Mouse (Mus musculus) right cerebral cortex, postnatal 14 days (tissue): Measurements from ENCODE around the gene Olfr692.
"Not testable (repeated sequence)": the region's sequence is repeated elsewhere in the genome, so short reads cannot be mapped to it uniquely, and the experiment has no call there.

Source experiments
- DNase-seq: peaks from one replicate; pipeline ENCODE4 v3.0.0; 2022

Olfr692 gene

GRCm38 (mm10) chr7:105367930-105368329, at the start of gene Olfr692:
TSS of gene Olfr692 (plus strand) at chr7:105368230.
- no peak for DNase-seq

GRCm38 (mm10) chr7:105325302-105325701, 42.7 kb upstream of the Olfr692 start:
- DNase-seq: no peak

DNA sequence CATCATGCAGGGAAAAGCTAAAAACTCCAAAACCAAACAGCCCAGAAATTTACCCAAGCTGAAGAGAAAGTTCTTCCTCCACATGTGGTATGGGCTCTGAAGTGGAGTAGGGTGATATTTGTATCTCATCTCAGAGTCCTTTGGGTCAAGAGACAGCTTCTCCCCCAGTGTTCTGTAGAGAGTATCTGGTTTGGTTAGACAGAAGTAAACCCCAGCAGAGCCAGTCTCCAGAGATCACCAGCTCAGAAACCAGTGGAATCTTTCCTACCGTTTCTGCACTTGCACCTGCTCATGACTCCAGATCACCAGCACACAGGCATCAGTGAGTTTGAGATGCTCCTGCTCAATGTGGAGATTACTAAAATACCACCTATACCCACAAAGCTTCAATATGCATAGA, 34.0 kb upstream of the Olfr692 start, which contains the start of gene Olfr690:
Olfr690 (minus strand) TSS at position 101 of the 400 bp plus-strand sequence.
- DNase-seq: no peak

DNA sequence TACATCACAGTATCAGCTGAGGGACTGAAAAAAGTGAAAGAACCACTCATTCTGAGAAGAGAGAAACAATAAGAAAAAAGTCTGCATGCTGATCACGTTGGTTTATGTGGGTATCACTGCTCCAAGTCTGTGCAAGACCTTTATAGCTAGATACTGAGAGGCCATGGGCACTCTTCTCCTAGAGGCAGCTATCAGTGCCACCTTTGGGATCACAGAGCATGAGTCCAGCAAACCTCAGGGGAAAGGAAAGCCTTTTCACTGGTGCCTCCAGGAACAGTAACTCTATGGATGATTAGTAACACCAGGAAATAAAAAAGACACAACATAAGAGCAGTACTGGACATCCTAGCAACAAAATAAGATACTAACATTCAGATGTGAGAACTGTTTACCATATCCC, 25.9 kb upstream of the Olfr692 start, which contains the start of gene Olfr691:
Olfr691 (minus strand) TSS at position 101 of the 400 bp plus-strand sequence.
- DNase-seq: no peak

DNA sequence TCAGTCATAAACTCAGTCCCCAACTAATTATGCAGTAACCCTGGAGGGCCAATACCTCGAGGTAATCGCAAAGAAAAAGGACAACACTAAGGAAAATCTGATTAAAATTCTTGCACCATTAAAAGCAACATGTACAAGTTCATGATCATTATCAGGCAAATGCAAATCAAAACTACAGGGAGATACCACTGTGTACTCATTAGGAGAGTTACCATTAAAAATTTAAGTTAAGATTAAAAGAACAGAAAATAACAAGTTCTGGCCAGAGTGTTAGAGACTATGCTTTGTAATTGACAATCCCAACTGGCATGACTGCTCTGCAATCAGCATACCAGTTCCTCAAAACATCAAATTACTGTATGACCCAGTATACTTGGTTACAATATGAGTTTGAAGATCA, 25.3 kb upstream of the Olfr692 start:
- DNase-seq: no peak

DNA sequence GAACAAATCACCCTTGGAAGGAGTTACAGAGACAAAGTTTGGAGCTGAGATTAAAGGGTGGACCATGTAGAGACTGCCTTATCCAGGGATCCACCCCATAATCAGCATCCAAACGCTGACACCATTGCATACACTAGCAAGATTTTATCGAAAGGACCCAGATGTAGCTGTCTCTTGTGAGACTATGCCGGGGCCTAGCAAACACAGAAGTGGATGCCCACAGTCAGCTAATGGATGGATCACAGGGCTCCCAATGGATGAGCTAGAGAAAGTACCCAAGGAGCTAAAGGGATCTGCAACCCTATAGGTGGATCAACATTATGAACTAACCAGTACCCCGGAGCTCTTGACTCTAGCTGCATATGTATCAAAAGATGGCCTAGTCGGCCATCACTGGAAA, 12.0 kb upstream of the Olfr692 start:
- not testable (repeated sequence) for DNase-seq

GRCm38 (mm10) chr7:105356487-105356886, 11.5 kb upstream of the Olfr692 start:
- not testable (repeated sequence) for DNase-seq

- no peak for DNase-seq
These were observed 6.3 kb upstream of the Olfr692 start for GRCm38 (mm10) chr7:105361713-105362112.

DNA sequence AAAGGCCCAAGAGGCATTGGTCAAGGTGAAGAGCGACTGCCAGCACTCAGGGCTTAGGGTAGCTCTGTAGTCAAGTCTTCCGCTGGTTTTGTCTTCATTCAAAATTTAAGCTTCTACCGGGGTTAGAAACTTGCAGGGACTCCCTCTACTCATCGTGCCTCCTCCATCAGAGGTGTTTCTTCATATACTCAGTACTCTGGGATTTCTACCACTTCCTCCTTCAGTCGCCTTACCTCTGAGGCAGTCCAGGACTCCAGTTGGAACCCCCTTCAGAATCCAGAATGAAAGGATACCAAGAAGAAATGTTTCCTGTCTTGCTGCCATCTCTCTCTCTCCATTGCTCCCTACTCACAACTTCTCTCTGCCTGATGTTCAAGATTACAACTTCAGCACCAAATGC, 762 bp upstream of the Olfr692 start:
- DNase-seq: no peak

DNA sequence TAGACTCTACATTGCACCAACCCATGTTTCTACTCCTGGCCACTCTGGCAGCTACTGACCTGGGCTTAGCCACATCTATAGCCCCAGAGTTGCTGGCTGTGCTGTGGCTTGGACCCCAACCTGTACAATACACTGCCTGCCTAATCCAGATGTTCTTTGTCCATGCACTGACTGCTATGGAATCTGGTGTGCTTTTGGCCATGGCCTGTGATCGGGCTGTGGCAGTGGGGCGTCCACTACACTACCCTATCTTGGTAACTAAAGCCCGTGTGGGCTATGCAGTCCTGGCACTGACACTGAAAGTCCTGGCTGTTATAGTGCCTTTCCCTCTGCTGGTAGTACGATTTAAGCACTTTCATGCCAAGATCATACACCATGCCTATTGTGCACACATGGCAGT, 491 bp downstream of the Olfr692 start:
- no peak for DNase-seq

DNA sequence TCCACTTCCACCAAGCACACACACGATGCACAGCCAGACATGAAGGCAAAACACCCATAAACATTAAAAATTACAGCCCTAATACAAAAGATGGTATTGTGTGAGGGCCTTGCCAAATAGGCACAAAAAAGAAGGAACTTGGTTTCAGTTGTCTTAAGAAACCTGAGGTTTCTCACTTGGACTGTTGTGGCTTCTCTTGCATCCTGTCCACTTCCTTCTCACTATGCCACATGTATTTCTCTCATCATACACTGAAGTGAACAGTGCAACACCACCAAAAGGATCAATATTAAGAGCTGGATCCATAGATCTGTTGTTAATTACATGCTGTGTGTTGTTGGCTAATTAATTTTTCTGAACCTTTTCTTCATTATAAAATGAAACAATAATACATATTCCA, 4.9 kb downstream of the Olfr692 start:
- no peak for DNase-seq

DNA sequence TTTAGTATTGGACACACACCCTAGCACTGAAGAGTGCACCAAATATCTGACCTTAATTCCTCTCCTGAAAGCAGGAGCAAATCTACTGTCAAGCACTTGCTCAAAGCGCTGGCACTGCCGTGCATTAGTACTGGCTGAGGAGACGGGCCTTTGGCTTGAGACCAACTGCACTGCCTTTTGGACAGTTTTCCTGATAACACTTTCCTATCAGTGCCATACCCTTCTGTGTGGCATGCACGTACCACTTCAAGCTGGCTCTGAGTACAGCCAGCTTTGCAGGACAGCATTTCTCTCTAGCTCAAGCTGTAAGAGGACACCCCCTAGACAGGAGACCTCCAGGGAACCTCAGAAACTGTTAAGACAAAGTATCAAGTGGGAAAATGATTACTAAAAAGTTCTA, 5.5 kb downstream of the Olfr692 start:
- DNase-seq: no peak

DNA sequence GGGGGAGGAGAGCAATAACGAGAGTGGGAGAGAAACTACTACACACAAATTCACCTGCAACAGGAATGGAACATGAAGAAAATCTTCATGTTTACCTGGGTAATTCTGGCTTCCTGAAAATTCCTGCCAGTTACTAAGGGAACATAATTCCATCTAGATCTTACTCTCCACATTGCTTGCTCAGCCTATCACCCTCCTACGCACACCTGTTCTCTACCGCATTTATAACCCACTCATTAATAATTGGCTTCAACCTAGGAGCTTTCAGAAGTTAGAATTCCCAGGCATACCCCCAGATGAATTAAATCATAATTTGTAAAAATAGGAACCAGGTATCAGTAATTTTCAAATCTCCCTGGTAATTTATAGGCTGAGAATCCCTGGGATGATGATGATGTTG, 5.9 kb downstream of the Olfr692 start:
- no peak for DNase-seq

DNA sequence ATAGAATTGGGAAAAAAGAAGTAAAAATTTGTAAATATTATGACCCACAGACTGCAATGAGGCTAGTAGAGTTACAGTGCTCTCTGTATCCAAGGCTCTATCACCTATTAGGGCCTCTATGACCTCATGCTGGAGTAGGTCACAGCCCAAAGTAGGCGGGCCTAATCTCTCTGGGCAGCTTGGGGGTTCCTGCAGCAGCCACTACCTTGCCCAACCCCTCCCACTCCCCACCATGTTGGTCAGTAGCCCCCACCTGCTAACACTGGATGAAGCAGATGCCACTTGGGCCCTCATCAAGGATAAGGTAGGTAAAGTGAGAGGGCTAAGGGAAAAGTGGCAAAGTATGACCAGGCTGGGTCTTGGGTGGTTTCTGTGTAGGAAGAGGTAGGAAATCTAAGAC, 6.8 kb downstream of the Olfr692 start, which contains the start of gene Gm5901:
Gm5901 (plus strand) TSS at position 173 of the 400 bp plus-strand sequence.
- DNase-seq: no peak

- DNase-seq: no peak
These were observed 12.3 kb downstream of the Olfr692 start for GRCm38 (mm10) chr7:105380329-105380728.

DNA sequence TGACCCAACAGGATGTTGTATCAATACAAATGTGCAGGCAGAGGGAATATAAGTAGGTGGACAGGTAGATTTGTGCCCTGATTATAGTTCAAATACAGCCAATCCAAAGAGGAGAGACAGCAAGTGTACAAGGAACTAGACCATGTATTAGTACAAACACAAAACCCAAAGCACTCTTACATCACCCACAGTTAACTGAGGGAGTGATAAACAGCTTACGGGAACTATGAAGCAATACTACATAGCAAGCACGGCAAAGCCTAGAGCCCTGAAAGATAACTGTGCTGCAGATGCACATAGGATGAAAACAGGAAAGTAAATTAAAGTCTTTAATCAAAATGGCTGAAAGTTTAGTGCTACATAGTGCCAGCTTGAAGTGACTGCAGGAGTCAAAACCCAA, 19.7 kb downstream of the Olfr692 start:
- no peak for DNase-seq

DNA sequence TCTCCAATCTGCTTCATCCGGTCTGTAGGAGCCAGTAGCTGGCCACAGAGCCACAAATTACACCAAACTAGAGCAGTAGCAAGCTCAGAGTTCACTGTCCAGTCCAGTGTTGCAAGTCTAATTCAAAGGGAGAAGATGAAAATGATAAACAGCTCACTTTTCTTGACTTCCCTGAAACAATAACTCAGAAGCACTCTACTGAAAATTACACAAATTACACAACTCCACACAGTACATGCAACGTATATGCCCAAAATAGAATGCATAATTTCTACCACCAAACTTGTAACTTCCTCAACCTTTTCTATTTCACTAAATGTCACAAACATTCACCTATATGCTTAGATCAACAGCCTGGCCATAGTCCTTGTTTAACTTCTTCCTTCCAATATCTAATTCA, 22.2 kb downstream of the Olfr692 start:
- no peak for DNase-seq

DNA sequence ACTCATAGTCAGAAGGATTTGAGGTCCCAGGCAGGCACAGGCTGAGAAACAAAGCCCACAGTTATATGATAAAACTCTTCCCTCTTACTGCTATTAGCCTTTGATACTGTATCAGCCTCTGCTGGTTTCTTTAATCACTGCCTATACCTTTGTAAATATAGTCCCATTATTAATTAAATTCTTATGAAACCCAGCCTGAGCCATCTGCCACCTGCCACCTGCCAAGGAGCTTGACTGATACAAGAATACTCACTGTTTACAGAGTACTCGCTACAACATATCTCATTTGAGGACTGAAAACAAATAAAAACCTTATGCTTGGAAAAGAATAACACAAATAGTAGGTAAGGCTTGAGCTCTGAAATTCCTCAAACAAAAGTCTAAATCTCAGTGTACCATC, 26.6 kb downstream of the Olfr692 start:
- no peak for DNase-seq

DNA sequence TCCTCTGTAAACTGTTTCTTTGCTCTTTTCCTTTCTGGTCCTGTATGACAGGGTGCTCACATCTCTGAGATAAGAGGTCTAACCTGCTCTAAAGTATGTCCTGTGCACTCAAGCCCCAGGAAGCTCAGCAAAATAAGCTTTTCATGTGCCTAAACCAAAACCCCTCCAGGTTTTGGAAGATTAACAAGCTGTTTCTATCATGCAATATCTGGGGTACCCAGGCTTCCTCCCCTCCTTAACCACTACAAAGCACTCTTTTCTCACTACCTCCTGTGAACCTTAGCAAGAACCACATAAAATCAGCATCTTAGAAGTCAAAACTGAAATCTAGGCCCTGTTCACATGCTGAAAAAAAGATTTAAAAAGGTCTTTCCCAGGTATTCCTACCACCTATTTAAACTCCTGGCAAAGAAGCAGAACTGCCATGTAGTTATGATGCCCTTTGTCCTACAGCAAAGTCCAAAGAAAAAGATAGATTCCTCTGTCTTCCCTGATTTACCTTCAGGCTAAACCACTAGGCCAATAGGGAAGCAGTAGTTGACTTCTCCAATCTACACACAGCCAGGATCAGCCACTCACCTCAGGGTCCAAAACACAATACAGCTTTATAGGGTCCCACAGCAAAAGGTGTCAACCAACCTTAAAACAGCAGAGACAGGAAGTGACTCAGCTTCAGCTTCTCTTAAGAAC, 27.2 kb downstream of the Olfr692 start:
- no peak for DNase-seq

GRCm38 (mm10) chr7:105396126-105396525, 28.1 kb downstream of the Olfr692 start:
- no peak for DNase-seq

- no peak for DNase-seq
These were observed 31.3 kb downstream of the Olfr692 start for GRCm38 (mm10) chr7:105399058-105399934.

DNA sequence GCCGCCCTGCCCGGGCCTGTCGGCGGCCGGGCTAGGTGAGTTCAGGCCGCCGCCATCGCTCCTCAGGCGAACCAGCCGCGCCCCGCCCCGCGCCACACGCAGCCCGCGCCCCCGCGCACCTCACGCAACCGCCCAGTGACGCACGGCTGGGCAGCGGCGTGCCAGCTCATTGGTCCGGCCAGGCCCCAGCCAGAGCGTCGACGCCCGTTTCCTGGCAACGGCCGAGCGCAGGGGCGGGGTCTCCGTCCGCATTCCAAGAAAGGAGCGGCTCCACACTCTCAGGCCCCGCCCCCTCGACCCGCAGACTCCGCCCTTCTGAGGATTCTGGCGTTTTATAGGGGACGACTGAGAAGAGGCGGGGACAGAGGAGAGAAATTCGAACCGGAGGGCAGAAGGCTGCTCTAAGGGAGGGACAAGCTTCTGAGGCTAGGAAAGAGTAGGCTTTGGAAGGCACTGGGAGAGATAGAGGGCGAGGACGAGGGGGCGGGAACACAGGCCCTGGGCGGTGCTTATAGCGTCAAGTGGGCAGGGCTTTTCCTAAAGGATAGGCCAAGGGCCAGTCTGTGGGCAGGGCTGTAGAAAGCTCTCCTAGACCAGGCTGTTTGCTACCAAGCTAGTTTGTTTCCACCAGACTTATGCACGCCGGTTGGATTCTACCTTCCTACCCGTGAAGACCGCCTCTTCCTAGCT, 32.0 kb downstream of the Olfr692 start, which contains the start of gene Fam160a2:
Fam160a2 (minus strand) TSS at position 120 of the 690 bp plus-strand sequence.
- peak; percentile 100 for DNase-seq

GRCm38 (mm10) chr7:105404268-105404667, 36.2 kb downstream of the Olfr692 start, which contains the start of gene Cnga4:
TSS of gene Cnga4 (plus strand) at chr7:105404568.
- DNase-seq: no peak
